Mouse (Mus musculus) liver, embryonic 11.5 days (tissue): Measurements from ENCODE around the gene Pum1. TPM values are rescaled to one million over a fixed set of nuclear protein-coding genes. Genes with fewer than 3 reads are reported as not detected.
A peak's percentile ranks its signal among the peaks of the same experiment; 100 is the strongest.
"Not testable (repeated sequence)": the region's sequence is repeated elsewhere in the genome, so short reads cannot be mapped to it uniquely, and the experiment has no call there.

Experiments used
- ATAC-seq: fragments of 200-750 bp; cut with Nextera tagmentation; replicated peaks from 2 replicates; pipeline ENCODE4 v1.8.0; 2017; ENCODE audit warnings: moderate number of reproducible peaks, mild to moderate bottlenecking, moderate TSS enrichment, moderate library complexity; ENCODE audit not compliant: low FRiP score
- DNase-seq: peaks from one replicate; pipeline ENCODE4 v3.0.0-alpha.2; 2017; ENCODE audit warnings: low spot score
- H3K27ac ChIP-seq: fragments of 300-500 bp; sonication (generic); 2 replicates; pipeline ENCODE4 v1.5.1; 2014; ENCODE audit warnings: mild to moderate bottlenecking, low read depth, low read length, control low read depth
- H3K27me3 ChIP-seq: fragments of 300-500 bp; sonication (generic); replicated peaks from 2 replicates; pipeline ENCODE4 v1.6.1; 2014; ENCODE audit warnings: low read length, mixed read lengths; ENCODE audit not compliant: control insufficient read depth, insufficient read depth
- H3K36me3 ChIP-seq: fragments of 300-500 bp; sonication (generic); 2 replicates; pipeline ENCODE4 v1.6.1; 2014; ENCODE audit warnings: mild to moderate bottlenecking, low read length, moderate library complexity, mixed read lengths; ENCODE audit not compliant: control insufficient read depth, insufficient read depth
- H3K4me1 ChIP-seq: fragments of 300-500 bp; sonication (generic); replicated peaks from 2 replicates; pipeline ENCODE4 v1.6.1; 2014; ENCODE audit warnings: low read length, mixed read lengths; ENCODE audit not compliant: control insufficient read depth, insufficient read depth
- H3K4me2 ChIP-seq: fragments of 300-500 bp; sonication (generic); 2 replicates; pipeline ENCODE4 v1.6.1; 2014; ENCODE audit warnings: mild to moderate bottlenecking, control low read depth, moderate library complexity
- H3K4me3 ChIP-seq: fragments of 300-500 bp; sonication (generic); 2 replicates; pipeline ENCODE4 v1.5.1; 2014; ENCODE audit warnings: low read depth, low read length, control low read depth
- H3K9ac ChIP-seq: fragments of 300-500 bp; sonication (generic); 2 replicates; pipeline ENCODE4 v1.6.1; 2014; ENCODE audit warnings: low read depth, low read length, control low read depth
- H3K9me3 ChIP-seq: fragments of 300-500 bp; sonication (generic); 2 replicates; pipeline ENCODE4 v1.6.1; 2016; ENCODE audit warnings: low read length, inconsistent platforms, mixed read lengths; ENCODE audit not compliant: control insufficient read depth
- WGBS: fragments of 180-500 bp; shearing (Covaris S2); extraction: QIAGEN DNeasy Blood & Tissue Kit; methylation state at CpG from one replicate; pipeline ENCODE4 v1.1.7; 2014; 5-methylcytosine and 5-hydroxymethylcytosine counted together
- polyA plus RNA-seq: library from polyadenylated mRNA; unstranded; fragments of >200 nt; fragmentation: Nextera tagmentation; extraction: Ambion mirVana; gene quantifications from 2 replicates; pipeline ENCODE4 v1.2.1, GENCODE M21; 2014

Pum1 gene
- polyA plus RNA-seq, 1 experiment from 2014 or later: 61.4 TPM

- Histone ChIP-seq H3K27ac (peak overlapping the region; percentile 92; the same call in 1 of the 2 replicates), H3K4me2 (peak overlapping the region; percentile 91), H3K9me3 (no peaks in the 10 kb centered on the region), H3K4me3 (peak overlapping the region; percentile 96), H3K9ac (peak overlapping the region; percentile 99), H3K27me3 (no peaks in the 10 kb centered on the region), H3K4me1 (peaks cover 44% of the 10 kb centered on the region), H3K36me3 (peaks cover 6% of the 10 kb centered on the region)
- no peak for ATAC-seq
- WGBS: 4% methylated on average over 7 of the region's 7 CpGs
- no peak for DNase-seq
These were observed 1.4 kb downstream of the Pum1 start for GRCm38 (mm10) chr4:130664414-130665029.

- H3K9me3 ChIP-seq: no peaks in the 10 kb centered on the region
- DNase-seq (no peak), ATAC-seq (no peak)
- H3K4me1 ChIP-seq: peaks cover 40% of the 10 kb centered on the region
- H3K9ac ChIP-seq: 0 out of 2 replicates have a peak overlapping the region, but pooled peaks have one; percentile 11
- H3K4me2 ChIP-seq: peak overlapping the region; percentile 91
- no peak overlapping the region for H3K27ac ChIP-seq
- peak overlapping the region; percentile 96 for H3K4me3 ChIP-seq
- H3K36me3 ChIP-seq: peaks cover 6% of the 10 kb centered on the region
- no peaks in the 10 kb centered on the region for H3K27me3 ChIP-seq
- 11% methylated on average over 1 of the region's 1 CpGs for WGBS
These were observed 2.1 kb downstream of the Pum1 start for GRCm38 (mm10) chr4:130665176-130665575.

- H3K4me3 ChIP-seq: no peak overlapping the region
- ATAC-seq: no peak
- H3K27me3 ChIP-seq: no peaks in the 10 kb centered on the region
- H3K27ac ChIP-seq: no peak overlapping the region
- DNase-seq: no peak
- peak overlapping the region; percentile 43 for H3K4me2 ChIP-seq
- H3K4me1 ChIP-seq: peaks cover 33% of the 10 kb centered on the region
- no peak overlapping the region for H3K9ac ChIP-seq
- no peaks in the 10 kb centered on the region for H3K9me3 ChIP-seq
- H3K36me3 ChIP-seq: peaks cover 26% of the 10 kb centered on the region
- 57% methylated on average over 2 of the region's 2 CpGs for WGBS
These were observed 4.6 kb downstream of the Pum1 start for GRCm38 (mm10) chr4:130667686-130668085.

GRCm38 (mm10) chr4:130668541-130668940 is 5.4 kb downstream of the Pum1 start:
- Histone ChIP-seq H3K4me2 (peak overlapping the region; percentile 43), H3K4me1 (peaks cover 33% of the 10 kb centered on the region), H3K36me3 (peaks cover 31% of the 10 kb centered on the region), H3K4me3 (no peak overlapping the region), H3K27ac (no peak overlapping the region), H3K9me3 (no peaks in the 10 kb centered on the region), H3K27me3 (no peaks in the 10 kb centered on the region), H3K9ac (no peak overlapping the region)
- DNase-seq (no peak), ATAC-seq (no peak)
- WGBS: 25% methylated on average over 2 of the region's 2 CpGs

- Histone ChIP-seq H3K9ac (no peak overlapping the region), H3K4me2 (0 out of 2 replicates have a peak overlapping the region, but pooled peaks have one; percentile 8), H3K4me3 (no peak overlapping the region), H3K9me3 (no peaks in the 10 kb centered on the region), H3K4me1 (peaks cover 33% of the 10 kb centered on the region), H3K36me3 (peaks cover 36% of the 10 kb centered on the region), H3K27me3 (no peaks in the 10 kb centered on the region), H3K27ac (no peak overlapping the region)
- 75% methylated on average over 7 of the region's 7 CpGs for WGBS
- ATAC-seq (no peak), DNase-seq (no peak)
These were observed 5.9 kb downstream of the Pum1 start for GRCm38 (mm10) chr4:130668991-130669390.

- not testable (repeated sequence) for H3K9me3 ChIP-seq, H3K4me2 ChIP-seq, ATAC-seq, H3K27ac ChIP-seq, DNase-seq, H3K4me3 ChIP-seq, H3K27me3 ChIP-seq, H3K9ac ChIP-seq
- Histone ChIP-seq H3K4me1 (peaks cover 32% of the 10 kb centered on the region), H3K36me3 (peaks cover 36% of the 10 kb centered on the region)
- 75% methylated on average over 5 of the region's 5 CpGs for WGBS
These were observed 6.9 kb downstream of the Pum1 start for GRCm38 (mm10) chr4:130670023-130670422.

GRCm38 (mm10) chr4:130671079-130671845 is 8.1 kb downstream of the Pum1 start:
- DNase-seq (no peak), ATAC-seq (no peak)
- Histone ChIP-seq H3K4me1 (peaks cover 21% of the 10 kb centered on the region), H3K27ac (no peak overlapping the region), H3K4me2 (no peak overlapping the region), H3K27me3 (no peaks in the 10 kb centered on the region), H3K9me3 (no peaks in the 10 kb centered on the region), H3K36me3 (peaks cover 41% of the 10 kb centered on the region), H3K9ac (no peak overlapping the region), H3K4me3 (no peak overlapping the region)
- 90% methylated on average over 4 of the region's 4 CpGs for WGBS

GRCm38 (mm10) chr4:130672161-130672560 is 9.0 kb downstream of the Pum1 start:
- Histone ChIP-seq H3K9ac (no peak overlapping the region), H3K27ac (no peak overlapping the region), H3K4me3 (no peak overlapping the region), H3K4me2 (no peak overlapping the region), H3K27me3 (no peaks in the 10 kb centered on the region), H3K36me3 (peaks cover 41% of the 10 kb centered on the region), H3K4me1 (peaks cover 28% of the 10 kb centered on the region), H3K9me3 (no peaks in the 10 kb centered on the region)
- DNase-seq (no peak), ATAC-seq (no peak)

- 69% methylated on average over 2 of the region's 2 CpGs for WGBS
- Histone ChIP-seq H3K27ac (no peak overlapping the region), H3K4me2 (no peak overlapping the region), H3K9me3 (no peaks in the 10 kb centered on the region), H3K4me3 (no peak overlapping the region), H3K9ac (no peak overlapping the region), H3K27me3 (no peaks in the 10 kb centered on the region), H3K36me3 (peaks cover 44% of the 10 kb centered on the region), H3K4me1 (peaks cover 9% of the 10 kb centered on the region)
- ATAC-seq (no peak), DNase-seq (no peak)
These were observed 13.6 kb downstream of the Pum1 start for GRCm38 (mm10) chr4:130676746-130677145.
